ENCODE assay signal across 8 mouse cellular contexts in genomic region chr14:54409980-54410810, GRCm38 (mm10). TPM values are rescaled to one million over a fixed set of nuclear protein-coding genes. Genes with fewer than 3 reads are reported as not detected.
DNase-seq lines count a peak whose midpoint lies in the region; ATAC-seq lines count a peak whose summit lies in the region.

No protein-coding gene starts in this region.

- ATAC-seq in heart, embryonic 13.5 days (ENCODE audit: extremely low read depth, insufficient number of reproducible peaks, low FRiP score, low TSS enrichment) = no peak
- ATAC-seq in kidney, embryonic 16.5 days (ENCODE audit: low FRiP score, low TSS enrichment) = peak; percentile 36

- no peaks in the 10 kb centered on the region for H3K36me3 ChIP-seq in heart, embryonic 13.5 days
- no peaks in the 10 kb centered on the region for H3K36me3 ChIP-seq in kidney, embryonic 16.5 days (ENCODE audit: insufficient read depth, low read length)

- H3K9ac ChIP-seq in heart, embryonic 13.5 days = peak overlapping the region; percentile 68
- H3K9ac ChIP-seq in kidney, embryonic 16.5 days (replicated peaks; ENCODE audit: low read length) = peak overlapping the region; percentile 29

- peak overlapping the region; percentile 74 for H3K27ac ChIP-seq in heart, embryonic 13.5 days (replicated peaks)
- H3K27ac ChIP-seq in kidney, embryonic 16.5 days (ENCODE audit: low read length) = peak overlapping the region; percentile 71

- DNase-seq in gastrocnemius, adult 18-20 months (ENCODE audit: low spot score) = peak; percentile 21
- DNase-seq in gastrocnemius, adult 8-10 months (ENCODE audit: low spot score in 2 of 2) = no peak
- DNase-seq in lung, postnatal 4 days = peak; percentile 70 to 74
- DNase-seq in MN1 (ENCODE audit: low spot score) = no peak
- DNase-seq in left cerebral cortex, adult 8-10 months (ENCODE audit: low spot score in 2 of 2) = no peak
- no peak for DNase-seq in c-Kit-positive CD71-positive TER-119-positive erythroid progenitor cells, embryonic 14.5 days (ENCODE audit: low spot score)

- WGBS in heart, embryonic 13.5 days = 30% methylated on average over 17 of the region's 17 CpGs
- 40% methylated on average over 17 of the region's 17 CpGs for WGBS in kidney, embryonic 16.5 days

- H3K4me1 ChIP-seq in heart, embryonic 13.5 days = peaks cover 41% of the 10 kb centered on the region
- peaks cover 54% of the 10 kb centered on the region for H3K4me1 ChIP-seq in kidney, embryonic 16.5 days (ENCODE audit: insufficient read depth, low read length)

- H3K27me3 ChIP-seq in heart, embryonic 13.5 days (replicated peaks) = no peaks in the 10 kb centered on the region
- H3K27me3 ChIP-seq in kidney, embryonic 16.5 days (ENCODE audit: insufficient read depth, low read length) = no peaks in the 10 kb centered on the region

- no peaks in the 10 kb centered on the region for H3K9me3 ChIP-seq in heart, embryonic 13.5 days
- no peaks in the 10 kb centered on the region for H3K9me3 ChIP-seq in kidney, embryonic 16.5 days (ENCODE audit: low read length)

- peak overlapping the region; percentile 45 for H3K4me2 ChIP-seq in heart, embryonic 13.5 days
- peak overlapping the region; percentile 36 for H3K4me2 ChIP-seq in kidney, embryonic 16.5 days (replicated peaks; ENCODE audit: low read depth, low read length)

- peak overlapping the region; percentile 21 for H3K4me3 ChIP-seq in heart, embryonic 13.5 days
- peak overlapping the region; percentile 14 for H3K4me3 ChIP-seq in kidney, embryonic 16.5 days (ENCODE audit: low read length)

RNA-seq across cellular contexts. Expression of gene Slc7a7, which starts 7.4 kb away (rescaled TPM):
- under 1 TPM; 0.52 to 0.73 TPM for total RNA-seq in gastrocnemius, adult 18-20 months (2021)
- 1 to 10 TPM in 2 of 4 experiments, under 1 TPM in 2; 0.46 to 1.9 (median 0.89) TPM for total RNA-seq in gastrocnemius, adult 8-10 months (2022)
- polyA plus RNA-seq in heart, embryonic 13.5 days (2015; fragmentation: Nextera tagmentation; extraction: Ambion mirVana) = 9.6 and 10.8 TPM in 2 replicates
- polyA plus RNA-seq in kidney, embryonic 16.5 days (2015; fragmentation: Nextera tagmentation; extraction: Ambion mirVana) = 15.7 and 15.8 TPM in 2 replicates
- 1 to 10 TPM; 1.1 to 7.5 (median 3.4) TPM for total RNA-seq in left cerebral cortex, adult 8-10 months (2022)

RNA-seq across cellular contexts. Expression of gene Mrpl52, which starts 16.5 kb away (rescaled TPM):
- 100 to 1,000 TPM in 1 of 2 experiments, 10 to 100 TPM in 1; 100.0 to 110 TPM for total RNA-seq in gastrocnemius, adult 18-20 months (2021)
- 100 to 1,000 TPM; 104 to 126 (median 117) TPM for total RNA-seq in gastrocnemius, adult 8-10 months (2022)
- polyA plus RNA-seq in heart, embryonic 13.5 days (2015; fragmentation: Nextera tagmentation; extraction: Ambion mirVana) = 226 and 256 TPM in 2 replicates
- polyA plus RNA-seq in kidney, embryonic 16.5 days (2015; fragmentation: Nextera tagmentation; extraction: Ambion mirVana) = 202 and 227 TPM in 2 replicates
- 100 to 1,000 TPM in 2 of 4 experiments, 10 to 100 TPM in 2; 71.6 to 109 (median 87.4) TPM for total RNA-seq in left cerebral cortex, adult 8-10 months (2022)

RNA-seq across cellular contexts. Expression of gene Mmp14, which starts 21.2 kb away (rescaled TPM):
- 10 to 100 TPM in 1 of 2 experiments, 1 to 10 TPM in 1; 7.3 to 10.6 TPM for total RNA-seq in gastrocnemius, adult 18-20 months (2021)
- 1 to 10 TPM; 2.8 to 6.3 (median 3.7) TPM for total RNA-seq in gastrocnemius, adult 8-10 months (2022)
- 97.4 and 98.7 TPM in 2 replicates for polyA plus RNA-seq in heart, embryonic 13.5 days (2015; fragmentation: Nextera tagmentation; extraction: Ambion mirVana)
- 152 and 156 TPM in 2 replicates for polyA plus RNA-seq in kidney, embryonic 16.5 days (2015; fragmentation: Nextera tagmentation; extraction: Ambion mirVana)
- 10 to 100 TPM in 3 of 4 experiments, 1 to 10 TPM in 1; 8.7 to 14.8 (median 11.9) TPM for total RNA-seq in left cerebral cortex, adult 8-10 months (2022)

RNA-seq across cellular contexts. Expression of gene Oxa1l, which starts 49.6 kb away (rescaled TPM):
- total RNA-seq in gastrocnemius, adult 18-20 months (2021) = 10 to 100 TPM; 49.1 to 54.0 TPM
- total RNA-seq in gastrocnemius, adult 8-10 months (2022) = 10 to 100 TPM; 39.6 to 46.8 (median 44.1) TPM
- 49.4 and 56.6 TPM in 2 replicates for polyA plus RNA-seq in heart, embryonic 13.5 days (2015; fragmentation: Nextera tagmentation; extraction: Ambion mirVana)
- polyA plus RNA-seq in kidney, embryonic 16.5 days (2015; fragmentation: Nextera tagmentation; extraction: Ambion mirVana) = 60.2 and 63.7 TPM in 2 replicates
- 10 to 100 TPM; 51.0 to 56.7 (median 55.1) TPM for total RNA-seq in left cerebral cortex, adult 8-10 months (2022)

RNA-seq across cellular contexts. Expression of gene Lrp10, which starts 53.7 kb away (rescaled TPM):
- 10 to 100 TPM; 28.5 to 31.2 TPM for total RNA-seq in gastrocnemius, adult 18-20 months (2021)
- total RNA-seq in gastrocnemius, adult 8-10 months (2022) = 10 to 100 TPM; 23.5 to 34.0 (median 29.5) TPM
- 42.1 and 42.2 TPM in 2 replicates for polyA plus RNA-seq in heart, embryonic 13.5 days (2015; fragmentation: Nextera tagmentation; extraction: Ambion mirVana)
- 58.8 and 65.1 TPM in 2 replicates for polyA plus RNA-seq in kidney, embryonic 16.5 days (2015; fragmentation: Nextera tagmentation; extraction: Ambion mirVana)
- total RNA-seq in left cerebral cortex, adult 8-10 months (2022) = 10 to 100 TPM; 24.1 to 27.4 (median 25.8) TPM

Comparison
In these comparisons a context has a peak if more than half of its experiments do, and no peak if none do; other contexts are left out.
1. DNase-seq: peak in gastrocnemius, adult 18-20 months (single experiment) and lung, postnatal 4 days (2 of 2); none in gastrocnemius, adult 8-10 months (0 of 2), MN1 (single experiment), left cerebral cortex, adult 8-10 months (0 of 2) and c-Kit-positive CD71-positive TER-119-positive erythroid progenitor cells, embryonic 14.5 days (single experiment).